Mouse (Mus musculus) lung, postnatal 4 days (tissue): ENCODE results near the gene Utrn.
"Not testable (repeated sequence)": the region's sequence is repeated elsewhere in the genome, so short reads cannot be mapped to it uniquely, and the experiment has no call there.

Source experiments
- DNase-seq, 2 experiments: peaks; one replicate each; pipeline ENCODE4 v3.0.0; 2021

The Utrn gene

GRCm38 (mm10) chr10:12662035-12662434, 207.1 kb downstream of the Utrn start:
- no peak for DNase-seq

DNA sequence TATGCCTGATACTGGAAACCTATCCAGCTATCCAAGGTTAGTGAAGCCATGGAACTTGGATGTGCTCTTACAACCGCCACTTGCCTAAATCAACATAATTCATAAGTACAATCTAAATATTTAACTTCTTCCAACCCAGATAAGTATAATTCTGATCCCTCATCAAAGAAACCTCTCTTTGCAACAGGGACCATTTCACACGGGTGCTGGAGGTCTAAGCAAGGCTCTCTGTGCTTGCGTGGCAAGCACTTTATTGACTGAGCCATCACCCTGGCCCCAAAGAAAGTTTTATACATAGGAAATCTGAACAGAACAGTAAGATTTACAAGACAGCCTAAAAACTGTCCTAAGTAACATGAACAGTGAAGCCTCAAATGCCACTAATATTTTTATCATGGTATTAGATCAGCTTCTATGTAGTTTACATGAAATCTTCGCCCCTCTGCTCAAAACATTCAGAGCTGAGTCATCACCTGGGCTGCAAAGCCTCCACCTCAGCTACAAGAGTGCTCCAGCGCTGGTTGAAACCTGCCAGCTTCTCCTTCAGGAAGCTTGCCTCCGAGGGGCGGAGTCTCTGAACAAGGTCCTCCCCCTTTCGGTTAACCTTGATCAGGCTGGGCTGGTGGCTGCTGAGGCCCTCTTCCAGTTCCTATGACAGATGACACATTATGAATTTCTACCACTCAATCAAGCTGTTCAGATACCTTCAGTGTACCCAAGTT, 211.0 kb downstream of the Utrn start:
- peak; percentile 54 to 71 for DNase-seq

DNA sequence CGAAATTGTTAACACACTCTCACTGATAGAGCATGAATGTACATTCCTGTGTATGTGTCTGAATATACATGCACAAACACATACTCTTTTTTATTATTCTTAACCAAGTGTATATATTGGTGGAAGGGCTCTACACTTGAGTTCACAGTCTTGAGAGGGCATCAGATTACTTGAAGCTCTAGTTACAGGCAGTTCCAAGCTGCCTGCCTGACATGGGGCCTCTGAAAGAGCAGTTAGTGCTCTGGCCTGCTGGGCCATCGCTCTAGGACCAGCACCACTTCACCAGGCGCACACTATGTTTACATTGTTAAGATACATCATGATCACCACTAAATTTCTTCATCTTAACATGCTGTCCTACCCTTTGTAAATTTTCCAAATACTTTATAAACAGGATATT, 216.2 kb downstream of the Utrn start:
- DNase-seq: no peak

GRCm38 (mm10) chr10:12646119-12646518, 223.0 kb downstream of the Utrn start:
- no peak for DNase-seq

- DNase-seq: no peak
Observed at GRCm38 (mm10) chr10:12643336-12643735, 225.8 kb downstream of the Utrn start.

DNA sequence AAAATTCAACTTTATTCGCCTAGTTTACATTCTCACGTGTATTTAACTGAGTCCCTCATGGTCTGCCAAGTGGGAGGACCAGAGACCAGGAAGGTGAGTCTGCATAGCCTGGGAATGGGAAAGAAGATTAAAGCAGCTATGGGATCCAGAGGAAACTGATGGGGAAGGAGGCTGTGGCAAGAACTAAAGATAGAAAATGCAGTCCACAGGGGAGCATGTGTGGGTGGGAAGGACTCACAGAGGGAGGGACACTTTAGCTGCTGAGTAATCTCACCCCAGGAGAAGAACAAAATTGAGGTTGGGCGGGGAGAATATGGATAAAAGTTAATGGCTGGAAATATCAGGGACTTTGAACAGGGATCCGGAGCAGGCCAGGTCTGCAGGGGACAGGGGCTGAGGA, 229.5 kb downstream of the Utrn start:
- DNase-seq: no peak

DNA sequence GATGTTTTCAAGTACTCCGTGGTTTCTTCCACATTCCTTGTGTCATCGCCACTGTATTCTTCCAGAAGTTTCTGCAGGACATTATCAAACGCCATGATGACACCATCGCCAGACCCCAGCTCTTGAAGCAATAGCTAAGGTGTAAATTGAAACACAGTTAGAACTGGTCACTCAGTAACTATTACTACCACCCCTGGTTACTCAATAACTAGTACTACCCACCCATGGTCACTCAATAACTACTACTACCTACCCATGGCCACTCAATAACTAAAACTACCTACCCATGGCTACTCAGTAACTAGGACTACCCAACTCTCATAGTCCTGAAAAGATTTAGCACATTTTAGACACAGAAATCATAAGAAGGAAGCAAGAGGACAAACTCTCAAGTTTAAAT, 235.2 kb downstream of the Utrn start:
- DNase-seq: no peak

- DNase-seq: no peak
Observed at GRCm38 (mm10) chr10:12630933-12631332, 238.2 kb downstream of the Utrn start.

- DNase-seq: no peak
Observed at GRCm38 (mm10) chr10:12618397-12618796, 250.8 kb downstream of the Utrn start.

- no peak for DNase-seq
Observed at GRCm38 (mm10) chr10:12615723-12616122, 253.4 kb downstream of the Utrn start.

- DNase-seq: peak in 1 of 2 experiments; percentile 20
Observed at GRCm38 (mm10) chr10:12614465-12615199, 254.5 kb downstream of the Utrn start.

DNA sequence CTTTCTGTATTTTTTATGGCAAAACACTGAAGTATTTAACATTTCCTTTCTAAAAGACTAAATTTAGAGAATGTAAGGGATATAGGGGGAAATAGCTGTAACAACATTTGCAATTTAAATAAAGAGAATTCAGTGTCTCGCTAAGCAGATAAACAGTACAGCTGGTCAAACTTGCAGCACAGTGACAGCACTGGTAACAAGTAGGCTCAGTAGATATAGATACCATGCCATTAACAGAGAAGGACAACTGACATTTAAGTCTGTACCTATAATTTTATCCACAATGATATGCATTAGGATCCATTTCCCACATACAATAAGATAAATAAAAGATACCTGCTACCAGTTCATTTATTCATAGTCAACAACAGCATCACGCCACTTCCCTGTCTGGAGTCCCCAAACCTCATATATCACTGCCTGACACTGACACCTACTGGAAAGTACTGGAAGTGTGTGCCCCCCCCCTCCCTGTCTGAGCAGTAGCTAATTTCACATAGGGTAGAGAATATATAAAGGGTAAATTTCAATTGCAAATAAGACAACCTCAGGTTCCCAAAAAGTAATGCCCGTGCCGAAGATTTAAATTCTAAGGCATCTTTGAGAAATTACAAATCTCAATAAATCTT, 256.8 kb downstream of the Utrn start:
- DNase-seq: peak in 1 of 2 experiments; percentile 40

DNA sequence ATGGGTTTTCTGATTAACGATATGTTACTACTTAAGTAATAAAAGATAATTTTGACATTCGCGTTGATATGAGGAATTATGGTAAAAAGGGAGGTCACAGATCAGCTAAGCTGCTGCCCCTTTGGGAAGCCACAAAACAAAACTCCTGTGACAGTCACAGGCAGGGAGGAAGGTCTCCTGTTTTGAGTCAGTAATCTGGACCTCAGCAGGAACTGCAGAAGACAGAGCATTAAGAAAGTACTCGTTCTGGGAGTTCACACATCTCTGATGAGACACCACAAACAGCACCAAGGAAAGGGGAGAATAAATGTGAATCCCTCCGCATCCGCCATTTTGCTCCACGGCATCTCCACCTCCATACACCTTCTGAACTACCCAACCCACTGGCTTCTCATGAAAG, 259.3 kb downstream of the Utrn start:
- DNase-seq: no peak

GRCm38 (mm10) chr10:12608634-12609033, 260.5 kb downstream of the Utrn start:
- DNase-seq: no peak

DNA sequence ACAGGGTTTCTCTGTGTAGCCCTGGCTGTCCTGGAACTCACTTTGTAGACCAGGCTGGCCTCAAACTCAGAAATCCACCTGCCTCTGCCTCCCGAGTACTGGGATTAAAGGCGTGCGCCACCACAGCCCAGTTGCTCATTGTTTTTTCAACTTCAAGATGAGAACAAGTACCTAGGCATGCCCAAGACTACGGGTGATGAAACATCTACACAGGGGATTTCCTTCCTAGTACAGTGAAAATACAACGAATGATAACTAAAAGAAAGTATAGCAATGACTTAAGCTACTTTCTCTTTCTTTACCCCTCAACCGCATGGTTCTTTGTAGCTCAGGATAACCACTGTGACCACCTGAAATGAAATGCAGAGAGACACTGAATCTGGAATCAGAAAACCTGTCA, 262.0 kb downstream of the Utrn start:
- not testable (repeated sequence) for DNase-seq

DNA sequence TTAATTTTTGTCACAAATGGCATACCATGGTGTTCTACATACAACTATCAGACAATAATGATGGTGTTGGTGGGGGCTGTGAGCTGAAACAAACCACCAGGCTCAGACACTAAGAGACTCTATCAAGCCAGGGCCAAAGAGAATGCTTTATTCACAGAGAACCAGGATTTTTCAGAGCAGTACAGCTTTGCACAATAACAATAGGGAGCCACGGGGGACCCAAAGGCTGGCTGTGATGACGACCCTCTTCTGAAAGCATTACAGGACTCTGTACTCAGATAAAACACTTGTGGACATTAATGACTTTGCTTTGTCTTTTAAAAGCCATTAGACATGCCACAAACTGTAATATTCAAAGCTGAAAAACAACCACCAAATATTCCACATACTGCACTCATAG, 273.8 kb downstream of the Utrn start:
- DNase-seq: no peak

GRCm38 (mm10) chr10:12594958-12595357, 274.2 kb downstream of the Utrn start:
- DNase-seq: no peak

GRCm38 (mm10) chr10:12593071-12593470, 276.1 kb downstream of the Utrn start:
- no peak for DNase-seq

- DNase-seq: peak in 1 of 2 experiments; percentile 13
Observed at GRCm38 (mm10) chr10:12591946-12592345, 277.2 kb downstream of the Utrn start.

GRCm38 (mm10) chr10:12588051-12588450, 281.1 kb downstream of the Utrn start:
- DNase-seq: no peak

- no peak for DNase-seq
Observed at GRCm38 (mm10) chr10:12587318-12587717, 281.8 kb downstream of the Utrn start.

- DNase-seq: no peak
Observed at GRCm38 (mm10) chr10:12586825-12587224, 282.3 kb downstream of the Utrn start.

DNA sequence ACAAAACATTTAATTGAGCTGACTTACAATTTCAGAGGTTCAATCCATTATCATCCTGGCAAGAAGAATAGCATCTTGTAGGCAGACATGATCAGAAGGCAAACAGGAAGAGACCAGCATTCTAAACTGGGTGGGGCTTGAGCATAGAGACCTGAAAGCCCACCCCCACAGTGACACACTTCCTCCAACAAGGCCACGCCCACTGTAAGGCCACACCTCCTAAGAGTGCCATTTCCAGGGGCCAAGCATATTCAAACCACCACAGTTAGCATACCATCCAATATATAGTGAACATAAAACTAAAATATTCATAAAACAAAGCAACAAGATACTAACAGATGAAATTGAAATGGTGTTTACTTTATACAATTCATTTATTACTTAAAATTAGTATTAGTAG, 283.0 kb downstream of the Utrn start:
- no peak for DNase-seq

DNA sequence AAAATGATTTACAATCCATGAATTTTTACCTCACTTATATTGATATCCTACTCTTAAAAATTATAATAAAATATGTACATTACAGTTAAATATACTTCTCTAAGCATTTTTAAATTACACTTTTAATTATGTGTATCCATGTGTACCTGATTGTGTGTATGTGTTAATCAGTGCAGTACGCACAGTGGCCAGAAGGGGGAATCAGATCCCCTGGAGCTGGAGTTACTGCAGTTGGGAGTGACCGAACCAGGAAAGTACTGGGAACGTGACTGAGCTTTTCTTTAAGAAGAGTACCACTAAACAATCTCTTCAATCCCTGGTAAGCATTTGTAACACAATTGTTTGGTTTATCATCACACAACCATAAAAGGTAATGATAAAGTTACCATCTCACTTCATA, 285.7 kb downstream of the Utrn start:
- DNase-seq: no peak
